Comparison of ENCODE assay signal across 8 mouse cellular contexts in the genomic region with DNA sequence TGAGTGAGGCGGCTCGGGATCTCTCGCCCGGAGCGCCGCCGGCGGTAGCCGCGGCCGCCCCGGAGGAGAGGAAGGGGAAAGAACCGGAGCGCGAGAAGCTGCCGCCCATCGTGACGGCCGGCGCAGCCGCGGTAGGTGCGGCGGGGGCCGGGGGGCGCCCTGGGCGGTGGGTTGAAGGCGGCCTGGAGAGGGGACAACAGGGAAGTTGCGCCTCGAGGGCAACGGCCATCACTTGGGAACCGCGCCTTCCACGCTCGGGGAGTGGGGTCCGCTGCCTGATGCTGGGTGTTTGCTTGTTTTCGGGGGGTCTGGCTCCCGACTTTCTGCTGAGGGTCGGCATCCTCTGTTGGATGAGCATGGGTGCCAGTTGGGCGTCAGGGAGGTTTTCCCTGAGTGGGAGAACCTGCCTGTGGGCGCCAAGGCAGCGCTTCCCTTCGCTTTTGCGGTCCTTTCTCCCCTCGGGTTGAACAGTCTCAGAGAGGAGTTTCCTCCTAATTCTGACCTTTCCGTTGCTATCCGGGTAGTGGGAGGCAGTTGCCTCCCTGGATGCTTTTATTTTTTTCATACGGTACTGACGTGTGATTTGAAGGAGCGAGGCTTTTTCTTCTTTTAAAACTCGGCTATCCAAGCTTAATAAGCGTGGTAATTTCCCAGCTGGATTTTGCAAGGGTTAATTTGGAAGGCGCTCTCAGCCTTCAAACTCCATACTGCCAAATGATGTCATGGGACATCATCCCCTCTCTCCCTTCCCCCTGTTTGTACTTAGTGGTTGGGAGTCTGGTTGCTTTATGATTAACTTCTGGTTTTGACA. TPM values are rescaled to one million over a fixed set of nuclear protein-coding genes. Genes with fewer than 3 reads are reported as not detected.
DNase-seq lines count a peak whose midpoint lies in the region; ATAC-seq and TF ChIP-seq lines count a peak whose summit lies in the region.

No protein-coding gene starts in this region.

- H3K9ac ChIP-seq in embryonic facial prominence, embryonic 15.5 days, result peak overlapping the region; percentile 80
- H3K9ac ChIP-seq in heart, postnatal 0 days (replicated peaks; ENCODE audit: low read depth, low read length), result peak overlapping the region; percentile 89
- H3K9ac ChIP-seq in limb, embryonic 12.5 days (replicated peaks), result peak overlapping the region; percentile 89

- H3K4me3 ChIP-seq in megakaryocyte, embryonic 14.5 days (replicated peaks), result peak overlapping the region; percentile 97
- peak overlapping the region; percentile 75 for H3K4me3 ChIP-seq in embryonic facial prominence, embryonic 15.5 days (replicated peaks)
- H3K4me3 ChIP-seq in heart, postnatal 0 days (ENCODE audit: low read depth, low read length), result peak overlapping the region; percentile 93
- H3K4me3 ChIP-seq in limb, embryonic 12.5 days (replicated peaks), result peak overlapping the region; percentile 71

- H3K27me3 ChIP-seq in megakaryocyte, embryonic 14.5 days (replicated peaks), result peaks cover 16% of the 10 kb centered on the region
- 0 out of 2 replicates have a peak, but pooled peaks cover 4% of the 10 kb centered on the region for H3K27me3 ChIP-seq in embryonic facial prominence, embryonic 15.5 days
- no peaks in the 10 kb centered on the region for H3K27me3 ChIP-seq in heart, postnatal 0 days (ENCODE audit: control insufficient read depth, insufficient read depth, low read length)
- H3K27me3 ChIP-seq in limb, embryonic 12.5 days, result peaks cover 4% of the 10 kb centered on the region

- peak overlapping the region; percentile 97 for H3K4me2 ChIP-seq in embryonic facial prominence, embryonic 15.5 days (replicated peaks)
- peak overlapping the region; percentile 96 for H3K4me2 ChIP-seq in heart, postnatal 0 days (ENCODE audit: low read depth, low read length)
- H3K4me2 ChIP-seq in limb, embryonic 12.5 days, result peak overlapping the region; percentile 84

- H3K36me3 ChIP-seq in megakaryocyte, embryonic 14.5 days (replicated peaks; ENCODE audit: low read length), result no peaks in the 10 kb centered on the region
- H3K36me3 ChIP-seq in embryonic facial prominence, embryonic 15.5 days, result no peaks in the 10 kb centered on the region
- H3K36me3 ChIP-seq in heart, postnatal 0 days (replicated peaks; ENCODE audit: control insufficient read depth, insufficient read depth, low read length), result no peaks in the 10 kb centered on the region
- H3K36me3 ChIP-seq in limb, embryonic 12.5 days, result no peaks in the 10 kb centered on the region

- WGBS in embryonic facial prominence, embryonic 15.5 days, result under 1% methylated on average over 52 of the region's 53 CpGs
- WGBS in heart, postnatal 0 days, result 1% methylated on average over 48 of the region's 53 CpGs
- WGBS in limb, embryonic 12.5 days, result under 1% methylated on average over 45 of the region's 53 CpGs

- TF ChIP-seq EP300 in heart, postnatal 0 days (IDR thresholded peaks at IDR 0.05; ENCODE audit: low read depth), result no peak

- TF ChIP-seq CTCF in heart, postnatal 0 days (IDR thresholded peaks at IDR 0.05; ENCODE audit: low read depth), result no peak

- DNase-seq in T-cell, adult 2 months (ENCODE audit: low spot score), result peak; percentile 12
- DNase-seq in heart, postnatal 0 days (ENCODE audit: low spot score), result peak; percentile 44
- DNase-seq in naive thymus-derived CD4-positive, alpha-beta T cell, adult 2 months (ENCODE audit: low read depth), result peak; percentile 68
- DNase-seq in yolk sac, embryonic 10.5 days (ENCODE audit: low spot score), result peak; percentile 47

- H3K27ac ChIP-seq in embryonic facial prominence, embryonic 15.5 days (replicated peaks), result peak overlapping the region; percentile 74
- peak overlapping the region; percentile 87 for H3K27ac ChIP-seq in heart, postnatal 0 days (ENCODE audit: low read depth)
- H3K27ac ChIP-seq in limb, embryonic 12.5 days, result peak overlapping the region; percentile 41; the same call in 1 of the 2 replicates

- ATAC-seq in megakaryocyte, adult 5-6 weeks (ENCODE audit: poor library complexity, severe bottlenecking), result no peak
- peak; percentile 56 for ATAC-seq in embryonic facial prominence, embryonic 15.5 days (ENCODE audit: insufficient number of reproducible peaks, low FRiP score, low TSS enrichment, low read depth)
- ATAC-seq in heart, postnatal 0 days (ENCODE audit: insufficient read depth, low read depth), result peak; percentile 53
- ATAC-seq in limb, embryonic 12.5 days (ENCODE audit: insufficient number of reproducible peaks, insufficient read depth, low FRiP score, low TSS enrichment, low read depth), result peak; percentile 84

- H3K9me3 ChIP-seq in megakaryocyte, embryonic 14.5 days, result no peaks in the 10 kb centered on the region
- no peaks in the 10 kb centered on the region for H3K9me3 ChIP-seq in embryonic facial prominence, embryonic 15.5 days (replicated peaks)
- no peaks in the 10 kb centered on the region for H3K9me3 ChIP-seq in heart, postnatal 0 days (replicated peaks; ENCODE audit: control insufficient read depth, low read length)
- no peaks in the 10 kb centered on the region for H3K9me3 ChIP-seq in limb, embryonic 12.5 days

- peaks cover 18% of the 10 kb centered on the region for H3K4me1 ChIP-seq in megakaryocyte, embryonic 14.5 days
- H3K4me1 ChIP-seq in embryonic facial prominence, embryonic 15.5 days, result no peaks in the 10 kb centered on the region
- no peaks in the 10 kb centered on the region for H3K4me1 ChIP-seq in heart, postnatal 0 days (ENCODE audit: control insufficient read depth, insufficient read depth)
- H3K4me1 ChIP-seq in limb, embryonic 12.5 days (replicated peaks), result no peaks in the 10 kb centered on the region

RNA-seq across cellular contexts. Expression of gene Hectd2, which starts 0.6 kb away (rescaled TPM):
- 0.37 TPM in 1 of 2 replicates, not detected in the other for polyA plus RNA-seq in megakaryocyte, embryonic 14.5 days (2012; ENCODE audit: insufficient read depth, low replicate concordance)
- 0.87 and 1.0 TPM in 2 replicates for total RNA-seq in megakaryocyte, adult 5-6 weeks (2015)
- total RNA-seq in megakaryocyte, adult 5-6 weeks (2017), result 0.61 and 0.70 TPM in 2 replicates
- polyA plus RNA-seq in embryonic facial prominence, embryonic 15.5 days (2015; fragmentation: Nextera tagmentation; extraction: Ambion mirVana), result 4.5 and 4.8 TPM in 2 replicates
- 3.9 and 5.3 TPM in 2 replicates for total RNA-seq in heart, postnatal 0 days (2014; rRNA removed; ENCODE audit: low replicate concordance)
- 1.7 and 1.9 TPM in 2 replicates for polyA plus RNA-seq in heart, postnatal 0 days (2015; fragmentation: Nextera tagmentation; extraction: Ambion mirVana)
- 1.9 and 2.3 TPM in 2 replicates for polyA plus RNA-seq in limb, embryonic 12.5 days (2016; fragmentation: Nextera tagmentation; extraction: Ambion mirVana)

Comparison
In these comparisons a context has a peak if more than half of its experiments do, and no peak if none do; other contexts are left out.
1. DNase-seq: peak in every context shown above with its lines; median percentile 68 in naive thymus-derived CD4-positive, alpha-beta T cell, adult 2 months; 47 in yolk sac, embryonic 10.5 days; 44 in heart, postnatal 0 days; 12 in T-cell, adult 2 months.